Mouse (Mus musculus): ENCODE measurements around the gene Iqch. TPM values are rescaled to one million over a fixed set of nuclear protein-coding genes. Genes with fewer than 3 reads are reported as not detected.

Iqch gene
- total and polyA plus RNA-seq, 2 experiments from 2014 or later: 0.18 to 0.26 TPM

- no peak for TF ChIP-seq CTCF (IDR thresholded peaks at IDR 0.05; ENCODE audit: low read depth)
- H3K4me2 ChIP-seq (ENCODE audit: low read depth, low read length): peak within 1 kb of the TSS; percentile 78
- peak; percentile 94 for DNase-seq (ENCODE audit: low spot score)
- H3K9me3 ChIP-seq (ENCODE audit: low read length): no peaks in the 10 kb centered on the region
- peaks cover 13% of the 10 kb centered on the region for H3K4me1 ChIP-seq (ENCODE audit: insufficient read depth, low read length)
- no peaks in the 10 kb centered on the region for H3K36me3 ChIP-seq (ENCODE audit: insufficient read depth, low read length)
- peak within 1 kb of the TSS; percentile 85 for H3K9ac ChIP-seq (replicated peaks; ENCODE audit: low read length)
- no peaks in the 10 kb centered on the region for H3K27me3 ChIP-seq (ENCODE audit: insufficient read depth, low read length)
- ATAC-seq: peak; percentile 96
- H3K27ac ChIP-seq: peak within 1 kb of the TSS; percentile 88
- H3K4me3 ChIP-seq (ENCODE audit: low read length): peak within 1 kb of the TSS; percentile 65
- WGBS: under 1% methylated on average over 58 of the region's 58 CpGs
Measured at GRCm38 (mm10) chr9:63377270-63378142, 224.8 kb downstream of the Iqch start, which contains the start of gene Map2k5. Map2k5 (minus strand) TSS chr9:63377902.

- Histone ChIP-seq H3K4me3 (ENCODE audit: low read length) (no peak overlapping the region), H3K27ac (no peak overlapping the region), H3K27me3 (ENCODE audit: insufficient read depth, low read length) (no peaks in the 10 kb centered on the region), H3K9ac (replicated peaks; ENCODE audit: low read length) (no peak overlapping the region), H3K36me3 (ENCODE audit: insufficient read depth, low read length) (no peaks in the 10 kb centered on the region), H3K4me2 (ENCODE audit: low read depth, low read length) (no peak overlapping the region), H3K9me3 (ENCODE audit: low read length) (no peaks in the 10 kb centered on the region), H3K4me1 (ENCODE audit: insufficient read depth, low read length) (peaks cover 10% of the 10 kb centered on the region)
- ATAC-seq (no peak), DNase-seq (ENCODE audit: low spot score) (no peak)
- 72% methylated on average over 2 of the region's 2 CpGs for WGBS
- no peak for TF ChIP-seq CTCF (IDR thresholded peaks at IDR 0.05; ENCODE audit: low read depth)
Measured at GRCm38 (mm10) chr9:63373315-63373714, 229.0 kb downstream of the Iqch start.

GRCm38 (mm10) chr9:63372541-63372940 is 229.8 kb downstream of the Iqch start:
- peak; percentile 18 for DNase-seq (ENCODE audit: low spot score)
- Histone ChIP-seq H3K36me3 (ENCODE audit: insufficient read depth, low read length) (no peaks in the 10 kb centered on the region), H3K4me1 (ENCODE audit: insufficient read depth, low read length) (peaks cover 8% of the 10 kb centered on the region), H3K9ac (replicated peaks; ENCODE audit: low read length) (no peak overlapping the region), H3K27ac (no peak overlapping the region), H3K27me3 (ENCODE audit: insufficient read depth, low read length) (no peaks in the 10 kb centered on the region), H3K9me3 (ENCODE audit: low read length) (no peaks in the 10 kb centered on the region), H3K4me2 (ENCODE audit: low read depth, low read length) (no peak overlapping the region), H3K4me3 (ENCODE audit: low read length) (no peak overlapping the region)
- 33% methylated on average over 8 of the region's 8 CpGs for WGBS
- ATAC-seq: no peak
- no peak for TF ChIP-seq CTCF (IDR thresholded peaks at IDR 0.05; ENCODE audit: low read depth)

Other genes starting within 250 kb of the Iqch start
- gene Map2k5, start 224.6 kb downstream of the Iqch start, total RNA-seq (2014; rRNA removed): 19.6 and 22.4 TPM in 2 replicates
- 31.2 and 33.1 TPM in 2 replicates for gene Map2k5, start 224.6 kb downstream of the Iqch start, polyA plus RNA-seq (2015; fragmentation: Nextera tagmentation; extraction: Ambion mirVana)
- 44.4 and 52.2 TPM in 2 replicates for gene 2300009A05Rik, start 203.2 kb downstream of the Iqch start, total RNA-seq (2014; rRNA removed)
- gene 2300009A05Rik, start 203.2 kb downstream of the Iqch start, polyA plus RNA-seq (2015; fragmentation: Nextera tagmentation; extraction: Ambion mirVana): 89.7 and 94.7 TPM in 2 replicates
- 30.9 and 37.0 TPM in 2 replicates for gene Aagab, start 167 bp upstream of the Iqch start, total RNA-seq (2014; rRNA removed)
- gene Aagab, start 167 bp upstream of the Iqch start, polyA plus RNA-seq (2015; fragmentation: Nextera tagmentation; extraction: Ambion mirVana): 51.9 and 55.2 TPM in 2 replicates
- 26.5 and 34.0 TPM in 2 replicates for gene Smad3, start 155.5 kb upstream of the Iqch start, total RNA-seq (2014; rRNA removed)
- 7.2 and 7.5 TPM in 2 replicates for gene Smad3, start 155.5 kb upstream of the Iqch start, polyA plus RNA-seq (2015; fragmentation: Nextera tagmentation; extraction: Ambion mirVana)

All from hindbrain, postnatal 0 days (tissue).